Mouse (Mus musculus) neural tube, embryonic 13.5 days (tissue): Measurements from ENCODE around the gene 2410004B18Rik. TPM values are rescaled to one million over a fixed set of nuclear protein-coding genes. Genes with fewer than 3 reads are reported as not detected.

Experiments
- ATAC-seq: fragments of 200-750 bp; cut with Nextera tagmentation; 2 replicates; pipeline ENCODE4 v1.8.0; 2017; ENCODE audit warnings: low read depth, mild to moderate bottlenecking, moderate TSS enrichment, moderate library complexity
- H3K27ac ChIP-seq: fragments of 300-500 bp; sonication (generic); replicated peaks from 2 replicates; pipeline ENCODE4 v1.5.1; 2015; ENCODE audit warnings: moderate library complexity, mild to moderate bottlenecking, inconsistent platforms
- H3K27me3 ChIP-seq: fragments of 300-500 bp; sonication (generic); 2 replicates; pipeline ENCODE4 v1.6.1; 2015; ENCODE audit warnings: mild to moderate bottlenecking, inconsistent platforms
- H3K36me3 ChIP-seq: fragments of 300-500 bp; sonication (generic); 2 replicates; pipeline ENCODE4 v1.6.1; 2015; ENCODE audit warnings: mild to moderate bottlenecking, inconsistent platforms
- H3K4me1 ChIP-seq: fragments of 300-500 bp; sonication (generic); replicated peaks from 2 replicates; pipeline ENCODE4 v1.6.1; 2015; ENCODE audit warnings: inconsistent platforms
- H3K4me2 ChIP-seq: fragments of 300-500 bp; sonication (generic); 2 replicates; pipeline ENCODE4 v1.6.1; 2015; ENCODE audit warnings: inconsistent platforms, mild to moderate bottlenecking, moderate library complexity
- H3K4me3 ChIP-seq: fragments of 300-500 bp; sonication (generic); 2 replicates; pipeline ENCODE4 v1.5.1; 2015; ENCODE audit warnings: mild to moderate bottlenecking, inconsistent platforms
- H3K9ac ChIP-seq: fragments of 300-500 bp; sonication (generic); 2 replicates; pipeline ENCODE4 v1.6.1; 2015; ENCODE audit warnings: moderate library complexity, mild to moderate bottlenecking, inconsistent platforms
- H3K9me3 ChIP-seq: fragments of 300-500 bp; sonication (generic); 2 replicates; pipeline ENCODE4 v1.6.1; 2016; ENCODE audit warnings: inconsistent platforms
- WGBS: fragments of 180-500 bp; shearing (Covaris S2); methylation state at CpG from one replicate; pipeline ENCODE4 v1.1.7; 2015; 5-methylcytosine and 5-hydroxymethylcytosine counted together
- polyA plus RNA-seq: library from polyadenylated mRNA; unstranded; fragments of >200 nt; fragmentation: Nextera tagmentation; extraction: Ambion mirVana; gene quantifications from 2 replicates; pipeline ENCODE4 v1.2.1, GENCODE M21; 2015

The 2410004B18Rik gene
- polyA plus RNA-seq, 1 experiment from 2014 or later, result 69.0 TPM

DNA sequence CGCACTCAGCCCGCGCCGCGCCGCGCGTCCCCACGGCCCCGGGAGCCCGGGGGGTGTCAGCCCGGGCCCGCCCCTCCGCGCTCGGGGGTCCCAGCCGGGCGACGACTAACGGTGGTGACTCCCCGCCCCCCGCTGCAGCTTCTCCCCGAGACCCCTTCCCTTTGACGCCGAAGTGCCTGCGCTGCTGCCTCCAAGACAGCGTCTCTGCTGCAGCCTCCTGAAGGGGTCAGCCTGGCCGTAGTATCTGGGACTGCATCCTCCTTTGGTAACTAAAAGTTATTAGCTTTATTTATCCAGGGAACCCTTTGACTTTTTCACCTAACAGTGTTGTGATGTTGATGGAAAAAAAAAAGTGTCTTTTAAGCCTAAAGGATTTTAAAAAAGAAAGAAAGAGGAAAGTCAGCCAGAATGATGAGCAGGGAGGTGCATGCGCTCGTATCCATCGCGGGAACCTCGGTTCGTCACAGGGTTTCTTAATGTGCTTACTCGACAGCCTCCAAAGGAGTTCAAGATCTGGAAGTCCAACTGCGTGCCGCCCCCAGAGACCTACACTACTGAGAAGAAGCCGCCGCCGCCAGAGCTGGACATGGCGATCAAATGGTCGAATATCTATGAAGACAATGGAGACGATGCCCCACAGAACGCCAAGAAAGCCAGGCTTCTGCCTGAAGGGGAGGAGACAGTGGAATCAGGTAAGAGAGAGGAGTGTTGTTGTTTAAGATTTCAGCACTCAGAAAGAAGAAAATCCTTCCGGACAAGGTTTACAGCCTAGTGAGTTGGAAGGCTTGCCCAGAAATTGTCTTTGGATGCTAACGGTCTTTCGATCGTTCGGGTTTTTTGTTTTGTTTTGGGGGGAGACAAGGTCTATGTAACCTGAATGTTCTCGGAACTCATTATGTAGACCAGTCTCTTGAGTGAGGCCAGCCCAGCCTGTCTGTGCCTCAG, 863 bp downstream of the 2410004B18Rik start:
- Histone ChIP-seq H3K36me3 (peaks cover 36% of the 10 kb centered on the region), H3K4me1 (peaks cover 39% of the 10 kb centered on the region), H3K9ac (peak overlapping the region; percentile 96), H3K4me3 (peak overlapping the region; percentile 99), H3K9me3 (no peaks in the 10 kb centered on the region), H3K27ac (peak overlapping the region; percentile 83), H3K27me3 (no peaks in the 10 kb centered on the region), H3K4me2 (peak overlapping the region; percentile 85)
- ATAC-seq, result peak; percentile 49
- WGBS, result 20% methylated on average over 50 of the region's 50 CpGs

DNA sequence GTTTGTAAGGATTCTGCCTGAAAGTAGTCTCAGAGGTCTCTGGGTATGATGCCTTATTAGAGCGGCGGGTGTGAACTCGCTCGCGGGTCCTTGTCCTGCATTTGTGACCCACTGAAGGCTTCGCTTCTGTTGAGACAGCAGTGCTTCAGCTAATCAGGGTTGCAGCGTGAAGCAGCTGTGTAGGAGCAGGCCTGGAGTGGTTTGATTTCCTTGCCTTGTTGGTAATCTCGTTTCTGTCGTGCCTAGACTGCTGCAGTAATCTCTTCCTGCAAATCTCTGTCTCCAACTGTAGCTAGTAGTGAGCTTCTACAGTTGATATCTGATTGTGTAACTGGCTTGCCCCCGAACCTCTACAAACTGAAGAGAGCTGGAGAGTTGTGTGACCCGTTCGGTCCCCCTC, 1.6 kb downstream of the 2410004B18Rik start:
- H3K36me3 ChIP-seq, result peaks cover 39% of the 10 kb centered on the region
- H3K4me3 ChIP-seq, result peak overlapping the region; percentile 99
- no peak overlapping the region for H3K27ac ChIP-seq
- no peak for ATAC-seq
- 89% methylated on average over 12 of the region's 12 CpGs for WGBS
- peaks cover 39% of the 10 kb centered on the region for H3K4me1 ChIP-seq
- peak overlapping the region; percentile 85 for H3K4me2 ChIP-seq
- H3K9ac ChIP-seq, result peak overlapping the region; percentile 96
- H3K9me3 ChIP-seq, result no peaks in the 10 kb centered on the region
- no peaks in the 10 kb centered on the region for H3K27me3 ChIP-seq

DNA sequence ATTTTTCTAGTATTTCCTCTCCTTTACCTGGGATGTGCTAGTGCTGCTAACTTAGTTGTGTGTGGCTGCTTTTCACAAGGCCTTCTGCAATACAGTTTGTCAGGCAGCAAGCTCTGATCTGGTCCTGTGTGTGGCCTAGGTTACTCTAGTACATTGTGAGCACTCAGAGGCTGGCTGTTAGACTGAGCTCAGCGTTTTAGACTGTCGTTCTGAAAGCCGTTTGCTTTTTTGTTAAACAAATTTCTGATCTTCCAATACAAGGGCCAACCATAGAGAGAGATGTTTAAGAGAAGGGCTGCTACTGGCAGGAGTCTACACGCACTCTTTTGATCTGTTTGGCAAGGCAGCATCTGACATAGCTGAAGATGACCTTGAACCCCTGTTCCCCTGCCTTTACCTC, 2.2 kb downstream of the 2410004B18Rik start:
- no peak overlapping the region for H3K4me3 ChIP-seq
- WGBS, result 84% methylated on average over 4 of the region's 4 CpGs

GRCm38 (mm10) chr3:145941971-145942370, 4.2 kb downstream of the 2410004B18Rik start:
- Histone ChIP-seq H3K9me3 (no peaks in the 10 kb centered on the region), H3K36me3 (peaks cover 52% of the 10 kb centered on the region), H3K27ac (no peak overlapping the region), H3K4me1 (peaks cover 39% of the 10 kb centered on the region), H3K4me3 (no peak overlapping the region), H3K4me2 (no peak overlapping the region), H3K27me3 (no peaks in the 10 kb centered on the region), H3K9ac (no peak overlapping the region)
- 19% methylated on average over 3 of the region's 3 CpGs for WGBS
- ATAC-seq, result no peak

More for the DNA sequence above, 2.2 kb downstream of the 2410004B18Rik start:
- H3K36me3 ChIP-seq, result peaks cover 42% of the 10 kb centered on the region
- peak overlapping the region; percentile 85; the same call in 1 of the 2 replicates for H3K4me2 ChIP-seq
- no peaks in the 10 kb centered on the region for H3K27me3 ChIP-seq
- H3K9me3 ChIP-seq, result no peaks in the 10 kb centered on the region
- no peak overlapping the region for H3K9ac ChIP-seq
- no peak for ATAC-seq
- peaks cover 39% of the 10 kb centered on the region for H3K4me1 ChIP-seq
- H3K27ac ChIP-seq, result no peak overlapping the region

- no peak overlapping the region for H3K4me3 ChIP-seq
- WGBS, result 89% methylated on average over 7 of the region's 7 CpGs
- H3K36me3 ChIP-seq, result peaks cover 47% of the 10 kb centered on the region
- H3K9me3 ChIP-seq, result no peaks in the 10 kb centered on the region
- no peak overlapping the region for H3K4me2 ChIP-seq
- H3K9ac ChIP-seq, result no peak overlapping the region
- no peak overlapping the region for H3K27ac ChIP-seq
- peaks cover 25% of the 10 kb centered on the region for H3K4me1 ChIP-seq
- no peaks in the 10 kb centered on the region for H3K27me3 ChIP-seq
- no peak for ATAC-seq
These were observed 6.5 kb downstream of the 2410004B18Rik start for GRCm38 (mm10) chr3:145944348-145944747.

DNA sequence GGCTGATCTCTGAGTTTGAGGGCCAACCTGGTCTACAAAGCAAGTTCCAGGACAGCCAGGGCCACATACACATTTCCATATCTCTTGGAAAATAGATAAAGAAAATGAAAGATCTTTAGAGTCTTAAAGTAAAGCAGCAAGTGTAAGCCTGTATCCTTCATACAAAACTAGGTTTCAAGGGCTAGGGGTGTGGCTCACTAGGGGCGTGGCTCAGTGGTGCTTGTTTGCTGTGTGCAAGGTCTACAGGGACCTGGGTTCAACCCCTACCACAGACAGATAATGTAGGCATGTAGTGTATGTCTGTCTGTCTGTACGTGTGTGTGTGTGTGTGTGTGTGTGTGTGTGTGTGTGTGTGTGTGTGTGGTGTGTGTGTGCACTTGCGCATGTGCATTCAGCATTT, 8.1 kb downstream of the 2410004B18Rik start:
- H3K9me3 ChIP-seq, result no peaks in the 10 kb centered on the region
- peaks cover 3% of the 10 kb centered on the region; the same call in 1 of the 2 replicates for H3K27me3 ChIP-seq
- H3K4me3 ChIP-seq, result no peak overlapping the region
- no peak overlapping the region for H3K4me2 ChIP-seq
- H3K4me1 ChIP-seq, result peaks cover 22% of the 10 kb centered on the region
- no peak overlapping the region for H3K27ac ChIP-seq
- no peak for ATAC-seq
- H3K36me3 ChIP-seq, result peaks cover 34% of the 10 kb centered on the region
- 90% methylated on average over 3 of the region's 3 CpGs for WGBS
- H3K9ac ChIP-seq, result no peak overlapping the region

- H3K4me3 ChIP-seq, result no peak overlapping the region
- no peak overlapping the region for H3K4me2 ChIP-seq
- peaks cover 31% of the 10 kb centered on the region for H3K36me3 ChIP-seq
- H3K4me1 ChIP-seq, result peaks cover 19% of the 10 kb centered on the region
- no peak for ATAC-seq
- WGBS, result 61% methylated on average over 2 of the region's 2 CpGs
- H3K27me3 ChIP-seq, result peaks cover 3% of the 10 kb centered on the region; the same call in 1 of the 2 replicates
- no peak overlapping the region for H3K9ac ChIP-seq
- H3K9me3 ChIP-seq, result no peaks in the 10 kb centered on the region
- no peak overlapping the region for H3K27ac ChIP-seq
These were observed 8.8 kb downstream of the 2410004B18Rik start for GRCm38 (mm10) chr3:145946654-145947053.

- 30% methylated on average over 6 of the region's 6 CpGs for WGBS
- Histone ChIP-seq H3K27me3 (peaks cover 3% of the 10 kb centered on the region; the same call in 1 of the 2 replicates), H3K4me1 (peaks cover 11% of the 10 kb centered on the region), H3K36me3 (peaks cover 30% of the 10 kb centered on the region), H3K27ac (no peak overlapping the region), H3K4me2 (no peak overlapping the region), H3K9ac (no peak overlapping the region), H3K4me3 (no peak overlapping the region), H3K9me3 (no peaks in the 10 kb centered on the region)
- ATAC-seq, result no peak
These were observed 9.9 kb downstream of the 2410004B18Rik start for GRCm38 (mm10) chr3:145947539-145948204.

DNA sequence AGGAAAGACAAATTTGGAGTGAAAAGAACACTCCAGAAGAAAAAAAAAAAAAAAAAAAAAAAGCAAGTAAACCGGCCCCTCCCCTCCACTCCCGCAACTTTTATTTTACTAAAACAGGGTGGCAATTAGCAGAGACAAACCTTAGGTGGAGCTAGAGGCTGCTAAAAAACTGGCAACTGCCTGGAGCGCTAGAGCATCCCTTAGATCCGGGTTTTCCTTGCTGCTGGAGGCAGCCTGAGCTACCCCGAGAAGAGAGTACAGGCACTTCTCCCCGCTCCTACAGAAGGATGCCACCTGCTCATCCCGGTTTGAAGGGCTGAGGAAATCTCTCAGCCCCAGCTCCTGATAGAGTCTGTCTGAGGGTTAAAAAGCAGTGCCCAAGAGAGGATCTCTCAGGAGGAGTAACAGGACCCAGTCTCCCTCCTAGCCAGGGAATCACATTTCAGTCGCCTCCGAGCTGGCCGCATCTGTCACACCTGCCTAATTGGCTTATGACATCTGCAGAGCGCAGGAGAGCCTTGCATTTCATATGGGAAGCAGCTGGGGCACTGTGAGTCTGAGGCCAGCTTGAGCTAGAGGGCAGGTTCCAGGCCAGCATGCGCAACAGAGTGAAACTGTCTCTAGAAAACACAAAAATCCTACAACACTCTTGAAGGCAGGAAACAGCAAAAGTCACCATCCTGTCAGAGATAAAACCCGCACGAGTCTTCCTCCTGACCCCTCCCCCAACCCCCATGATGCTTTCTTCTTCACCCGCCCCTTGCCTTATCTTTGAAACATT, 12.4 kb downstream of the 2410004B18Rik start:
- Histone ChIP-seq H3K4me3 (peak overlapping the region; percentile 10), H3K9ac (0 out of 2 replicates have a peak overlapping the region, but pooled peaks have one; percentile 27), H3K27ac (no peak overlapping the region), H3K36me3 (peaks cover 8% of the 10 kb centered on the region; the same call in 1 of the 2 replicates), H3K27me3 (peaks cover 3% of the 10 kb centered on the region; the same call in 1 of the 2 replicates), H3K4me2 (peak overlapping the region; percentile 45), H3K4me1 (peaks cover 8% of the 10 kb centered on the region; the same call in 1 of the 2 replicates), H3K9me3 (no peaks in the 10 kb centered on the region)
- peak; percentile 84 for ATAC-seq
- 10% methylated on average over 15 of the region's 15 CpGs for WGBS

DNA sequence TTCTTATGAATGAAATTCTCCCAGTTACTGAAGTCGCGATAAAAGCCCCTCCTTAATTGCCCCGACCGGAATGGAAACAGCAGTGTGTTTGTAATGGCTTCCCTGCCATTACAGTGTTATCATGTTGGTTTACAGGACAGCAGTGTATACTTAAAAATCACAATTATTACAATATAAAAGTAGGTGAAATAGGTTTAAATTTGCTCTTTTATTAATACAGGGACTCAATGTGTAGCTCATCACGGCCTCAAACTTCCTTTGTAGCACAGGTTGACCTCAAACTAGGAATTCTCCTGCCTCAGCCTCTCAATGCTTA, 13.0 kb downstream of the 2410004B18Rik start:
- Histone ChIP-seq H3K4me3 (no peak overlapping the region), H3K9me3 (no peaks in the 10 kb centered on the region), H3K9ac (no peak overlapping the region), H3K4me1 (peaks cover 8% of the 10 kb centered on the region; the same call in 1 of the 2 replicates), H3K27ac (no peak overlapping the region), H3K36me3 (peaks cover 2% of the 10 kb centered on the region; the same call in 1 of the 2 replicates), H3K27me3 (peaks cover 3% of the 10 kb centered on the region; the same call in 1 of the 2 replicates), H3K4me2 (peak overlapping the region; percentile 45)
- WGBS, result 48% methylated on average over 5 of the region's 5 CpGs
- no peak for ATAC-seq

DNA sequence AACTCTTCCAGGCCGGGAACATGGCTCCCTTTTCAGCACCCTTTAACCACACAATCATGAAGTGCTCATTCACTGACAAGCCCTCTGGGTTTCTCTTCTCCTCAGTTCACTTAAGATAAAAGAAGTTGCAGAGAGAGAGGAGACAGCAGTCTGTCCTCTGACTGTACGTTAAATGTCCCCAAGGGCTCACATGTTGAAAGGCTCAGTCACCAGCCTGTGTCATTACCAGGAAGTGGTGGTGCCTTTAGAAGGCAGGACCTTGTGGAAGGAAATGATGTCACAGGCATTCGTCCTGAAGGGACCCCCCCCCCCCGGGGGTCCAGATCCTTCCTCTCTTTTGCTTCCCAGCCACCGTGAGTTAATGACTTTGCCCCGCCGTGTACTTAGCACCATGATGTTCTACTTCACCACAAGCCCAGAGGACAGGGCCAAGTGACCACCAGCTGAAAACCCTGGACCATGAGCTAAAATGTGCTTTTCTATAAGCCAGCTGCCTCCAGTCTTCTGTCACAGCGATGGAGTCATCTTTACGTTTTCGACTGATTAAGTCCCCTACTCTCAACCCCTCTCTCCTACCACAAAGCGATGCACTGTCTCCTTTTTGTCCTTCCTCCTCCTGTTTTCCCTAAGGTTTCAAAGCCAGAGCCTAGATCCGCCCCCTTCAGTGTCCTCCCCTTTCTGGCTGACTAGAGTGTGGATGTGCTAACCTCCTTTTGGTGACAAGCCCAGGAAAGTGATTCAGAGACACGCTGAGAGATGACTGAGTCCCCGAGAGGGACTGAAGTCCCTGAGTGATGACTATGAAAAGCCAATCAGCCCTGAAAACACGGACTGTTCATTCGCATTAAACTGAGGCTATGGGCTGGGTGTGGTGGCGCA, 13.7 kb downstream of the 2410004B18Rik start:
- no peak for ATAC-seq
- H3K4me2 ChIP-seq, result no peak overlapping the region
- no peaks in the 10 kb centered on the region for H3K36me3 ChIP-seq
- H3K27ac ChIP-seq, result no peak overlapping the region
- peaks cover 8% of the 10 kb centered on the region; the same call in 1 of the 2 replicates for H3K4me1 ChIP-seq
- H3K9me3 ChIP-seq, result no peaks in the 10 kb centered on the region
- H3K9ac ChIP-seq, result no peak overlapping the region
- H3K4me3 ChIP-seq, result no peak overlapping the region
- peaks cover 3% of the 10 kb centered on the region; the same call in 1 of the 2 replicates for H3K27me3 ChIP-seq
- 69% methylated on average over 17 of the region's 17 CpGs for WGBS
